Mouse (Mus musculus): ENCODE measurements around the gene Dazap1. TPM values are rescaled to one million over a fixed set of nuclear protein-coding genes. Genes with fewer than 3 reads are reported as not detected.
"Not testable (repeated sequence)": the region's sequence is repeated elsewhere in the genome, so short reads cannot be mapped to it uniquely, and the experiment has no call there.

Gene Dazap1
- total RNA-seq, 2 experiments from 2014 or later, result 34.2 to 38.4 TPM

GRCm38 (mm10) chr10:80237020-80237419, 24.3 kb upstream of the Dazap1 start:
- intact Hi-C loops (cut with DNase I), result no loop called here
- DNase-seq, result no peak
- Histone ChIP-seq H3K4me3 (no peak overlapping the region), H3K27ac (no peak overlapping the region)
- no peak for TF ChIP-seq CTCF (IDR thresholded peaks at IDR 0.05)

GRCm38 (mm10) chr10:80238306-80238705, 23.0 kb upstream of the Dazap1 start:
- TF ChIP-seq CTCF (IDR thresholded peaks at IDR 0.05), result no peak
- no peak for DNase-seq
- Histone ChIP-seq H3K27ac (no peak overlapping the region), H3K4me3 (no peak overlapping the region)
- intact Hi-C loops (cut with DNase I), result no loop called here

- H3K4me3 ChIP-seq, result no peak overlapping the region
- no peak overlapping the region for H3K27ac ChIP-seq
- no peak for TF ChIP-seq CTCF (IDR thresholded peaks at IDR 0.05)
- no peak for DNase-seq
- intact Hi-C loops (cut with DNase I), result no loop called here
Observed at GRCm38 (mm10) chr10:80239791-80240190, 21.5 kb upstream of the Dazap1 start.

- no peak for DNase-seq
- Histone ChIP-seq H3K27ac (no peak overlapping the region), H3K4me3 (no peak overlapping the region)
- intact Hi-C loops (cut with DNase I), result no loop called here
- no peak for TF ChIP-seq CTCF (IDR thresholded peaks at IDR 0.05)
Observed at GRCm38 (mm10) chr10:80242088-80242487, 19.2 kb upstream of the Dazap1 start.

- no peak overlapping the region for H3K4me3 ChIP-seq
- no peak overlapping the region for H3K27ac ChIP-seq
- no peak for TF ChIP-seq CTCF (IDR thresholded peaks at IDR 0.05)
- intact Hi-C loops (cut with DNase I), result no loop called here
- DNase-seq, result no peak
Observed at GRCm38 (mm10) chr10:80242607-80243006, 18.7 kb upstream of the Dazap1 start.

GRCm38 (mm10) chr10:80244791-80245399, 16.4 kb upstream of the Dazap1 start:
- intact Hi-C loops (cut with DNase I), result loop anchor here (1.0 to 2.0 kb wide), 3 partner anchors 18 to 70 kb away; partner anchors contain the start of gene Mum1

GRCm38 (mm10) chr10:80245600-80245999, 15.7 kb upstream of the Dazap1 start:
- intact Hi-C loops (cut with DNase I), result loop anchor here (1.0 to 2.0 kb wide), 3 partner anchors 19 to 70 kb away; partner anchors contain the start of gene Mum1
- peak; percentile 83 for DNase-seq
- TF ChIP-seq CTCF (IDR thresholded peaks at IDR 0.05), result peak; percentile 95
- Histone ChIP-seq H3K27ac (no peak overlapping the region), H3K4me3 (no peak overlapping the region)

More at GRCm38 (mm10) chr10:80244791-80245399, 16.4 kb upstream of the Dazap1 start:
- DNase-seq, result no peak
- TF ChIP-seq CTCF (IDR thresholded peaks at IDR 0.05), result peak; percentile 45
- Histone ChIP-seq H3K27ac (no peak overlapping the region), H3K4me3 (no peak overlapping the region)

GRCm38 (mm10) chr10:80247849-80248248, 13.4 kb upstream of the Dazap1 start:
- intact Hi-C loops (cut with DNase I), result no loop called here
- no peak overlapping the region for H3K27ac ChIP-seq
- H3K4me3 ChIP-seq, result no peak overlapping the region
- DNase-seq, result no peak
- peak; percentile 28; the same call in 1 of the 2 replicates for TF ChIP-seq CTCF (IDR thresholded peaks at IDR 0.05)

GRCm38 (mm10) chr10:80248437-80248836, 12.8 kb upstream of the Dazap1 start:
- intact Hi-C loops (cut with DNase I); DNase-seq: not testable (repeated sequence)
- peak overlapping the region; percentile 100 for H3K27ac ChIP-seq
- H3K4me3 ChIP-seq, result peak overlapping the region; percentile 91

- TF ChIP-seq CTCF (IDR thresholded peaks at IDR 0.05), result no peak; the same call in 1 of the 2 replicates
- Histone ChIP-seq H3K4me3 (peak within 1 kb of the TSS; percentile 91), H3K27ac (peak within 1 kb of the TSS; percentile 100)
- intact Hi-C loops (cut with DNase I), result no loop called here
- DNase-seq, result peak; percentile 92
Observed at GRCm38 (mm10) chr10:80248971-80249640, 12.2 kb upstream of the Dazap1 start, which contains the start of gene Ndufs7. Ndufs7 (plus strand) TSS chr10:80249121.

- DNase-seq, result no peak
- intact Hi-C loops (cut with DNase I), result no loop called here
- Histone ChIP-seq H3K4me3 (peak overlapping the region; percentile 91), H3K27ac (peak overlapping the region; percentile 100)
- TF ChIP-seq CTCF (IDR thresholded peaks at IDR 0.05), result no peak
Observed at GRCm38 (mm10) chr10:80250059-80250458, 11.2 kb upstream of the Dazap1 start.

- no peak for DNase-seq
Observed at GRCm38 (mm10) chr10:80250573-80250972, 10.7 kb upstream of the Dazap1 start.

GRCm38 (mm10) chr10:80252011-80252410, 9.3 kb upstream of the Dazap1 start:
- no peak for DNase-seq
- H3K4me3 ChIP-seq, result peak overlapping the region; percentile 91
- TF ChIP-seq CTCF (IDR thresholded peaks at IDR 0.05), result no peak
- intact Hi-C loops (cut with DNase I), result no loop called here
- peak overlapping the region; percentile 100 for H3K27ac ChIP-seq

More at GRCm38 (mm10) chr10:80250573-80250972, 10.7 kb upstream of the Dazap1 start:
- intact Hi-C loops (cut with DNase I), result no loop called here
- peak overlapping the region; percentile 100 for H3K27ac ChIP-seq
- TF ChIP-seq CTCF (IDR thresholded peaks at IDR 0.05), result no peak
- peak overlapping the region; percentile 91 for H3K4me3 ChIP-seq

All from gastrocnemius, adult 2 months (tissue).